Mouse (Mus musculus): ENCODE results near the gene Cuedc2. TPM values are rescaled to one million over a fixed set of nuclear protein-coding genes. Genes with fewer than 3 reads are reported as not detected.

Cuedc2 gene
- polyA plus RNA-seq, 1 experiment from 2014 or later: 198 TPM

GRCm38 (mm10) chr19:46303251-46304215 lies 35.0 kb downstream of the Cuedc2 start:
- no peak for ATAC-seq (ENCODE audit: low FRiP score, low TSS enrichment)
- Histone ChIP-seq H3K27ac (ENCODE audit: low read length) (peak overlapping the region; percentile 92), H3K4me1 (ENCODE audit: insufficient read depth, low read length) (peaks cover 13% of the 10 kb centered on the region), H3K9ac (replicated peaks; ENCODE audit: low read length) (peak overlapping the region; percentile 72), H3K4me3 (ENCODE audit: low read length) (peak overlapping the region; percentile 68), H3K36me3 (ENCODE audit: insufficient read depth, low read length) (no peaks in the 10 kb centered on the region), H3K27me3 (ENCODE audit: insufficient read depth, low read length) (peaks cover 15% of the 10 kb centered on the region), H3K4me2 (replicated peaks; ENCODE audit: low read depth, low read length) (peak overlapping the region; percentile 99), H3K9me3 (ENCODE audit: low read length) (no peaks in the 10 kb centered on the region)
- WGBS: 54% methylated on average over 18 of the region's 18 CpGs

GRCm38 (mm10) chr19:46302551-46302950 lies 36.0 kb downstream of the Cuedc2 start:
- no peak for ATAC-seq (ENCODE audit: low FRiP score, low TSS enrichment)
- no peak overlapping the region for H3K27ac ChIP-seq (ENCODE audit: low read length)
- peaks cover 12% of the 10 kb centered on the region for H3K4me1 ChIP-seq (ENCODE audit: insufficient read depth, low read length)
- no peaks in the 10 kb centered on the region for H3K36me3 ChIP-seq (ENCODE audit: insufficient read depth, low read length)
- no peak overlapping the region for H3K4me3 ChIP-seq (ENCODE audit: low read length)
- H3K27me3 ChIP-seq (ENCODE audit: insufficient read depth, low read length): peaks cover 9% of the 10 kb centered on the region
- no peak overlapping the region for H3K9ac ChIP-seq (replicated peaks; ENCODE audit: low read length)
- WGBS: 94% methylated on average over 4 of the region's 4 CpGs
- H3K4me2 ChIP-seq (replicated peaks; ENCODE audit: low read depth, low read length): no peak overlapping the region
- H3K9me3 ChIP-seq (ENCODE audit: low read length): no peaks in the 10 kb centered on the region

GRCm38 (mm10) chr19:46300294-46301045 lies 38.0 kb downstream of the Cuedc2 start:
- Histone ChIP-seq H3K4me1 (ENCODE audit: insufficient read depth, low read length) (peaks cover 5% of the 10 kb centered on the region), H3K27me3 (ENCODE audit: insufficient read depth, low read length) (peaks cover 9% of the 10 kb centered on the region)

GRCm38 (mm10) chr19:46296938-46297337 lies 41.6 kb downstream of the Cuedc2 start:
- H3K9ac ChIP-seq (replicated peaks; ENCODE audit: low read length): no peak overlapping the region
- H3K4me1 ChIP-seq (ENCODE audit: insufficient read depth, low read length): no peaks in the 10 kb centered on the region
- ATAC-seq (ENCODE audit: low FRiP score, low TSS enrichment): no peak
- 62% methylated on average over 4 of the region's 4 CpGs for WGBS
- H3K4me2 ChIP-seq (replicated peaks; ENCODE audit: low read depth, low read length): no peak overlapping the region
- no peaks in the 10 kb centered on the region for H3K9me3 ChIP-seq (ENCODE audit: low read length)
- no peak overlapping the region for H3K27ac ChIP-seq (ENCODE audit: low read length)
- H3K4me3 ChIP-seq (ENCODE audit: low read length): no peak overlapping the region
- H3K36me3 ChIP-seq (ENCODE audit: insufficient read depth, low read length): no peaks in the 10 kb centered on the region
- peaks cover 9% of the 10 kb centered on the region for H3K27me3 ChIP-seq (ENCODE audit: insufficient read depth, low read length)

More at GRCm38 (mm10) chr19:46300294-46301045, 38.0 kb downstream of the Cuedc2 start:
- Histone ChIP-seq H3K4me2 (replicated peaks; ENCODE audit: low read depth, low read length) (no peak overlapping the region), H3K9ac (replicated peaks; ENCODE audit: low read length) (no peak overlapping the region), H3K27ac (ENCODE audit: low read length) (no peak overlapping the region), H3K4me3 (ENCODE audit: low read length) (no peak overlapping the region), H3K9me3 (ENCODE audit: low read length) (no peaks in the 10 kb centered on the region), H3K36me3 (ENCODE audit: insufficient read depth, low read length) (no peaks in the 10 kb centered on the region)
- 36% methylated on average over 8 of the region's 8 CpGs for WGBS
- no peak for ATAC-seq (ENCODE audit: low FRiP score, low TSS enrichment)

- Histone ChIP-seq H3K4me1 (ENCODE audit: insufficient read depth, low read length) (no peaks in the 10 kb centered on the region), H3K9me3 (ENCODE audit: low read length) (no peaks in the 10 kb centered on the region), H3K27me3 (ENCODE audit: insufficient read depth, low read length) (no peaks in the 10 kb centered on the region), H3K27ac (ENCODE audit: low read length) (no peak overlapping the region), H3K36me3 (ENCODE audit: insufficient read depth, low read length) (peaks cover 10% of the 10 kb centered on the region; the same call in 1 of the 2 replicates), H3K4me2 (replicated peaks; ENCODE audit: low read depth, low read length) (no peak overlapping the region), H3K4me3 (ENCODE audit: low read length) (no peak overlapping the region), H3K9ac (replicated peaks; ENCODE audit: low read length) (no peak overlapping the region)
- 69% methylated on average over 12 of the region's 12 CpGs for WGBS
- no peak for ATAC-seq (ENCODE audit: low FRiP score, low TSS enrichment)
These were observed 47.9 kb downstream of the Cuedc2 start for GRCm38 (mm10) chr19:46290535-46291105.

- Histone ChIP-seq H3K36me3 (ENCODE audit: insufficient read depth, low read length) (peaks cover 35% of the 10 kb centered on the region), H3K4me3 (ENCODE audit: low read length) (no peak overlapping the region), H3K9me3 (ENCODE audit: low read length) (no peaks in the 10 kb centered on the region), H3K4me2 (replicated peaks; ENCODE audit: low read depth, low read length) (no peak overlapping the region), H3K4me1 (ENCODE audit: insufficient read depth, low read length) (no peaks in the 10 kb centered on the region), H3K9ac (replicated peaks; ENCODE audit: low read length) (no peak overlapping the region), H3K27ac (ENCODE audit: low read length) (no peak overlapping the region), H3K27me3 (ENCODE audit: insufficient read depth, low read length) (no peaks in the 10 kb centered on the region)
- 94% methylated on average over 3 of the region's 3 CpGs for WGBS
- ATAC-seq (ENCODE audit: low FRiP score, low TSS enrichment): no peak
These were observed 50.9 kb downstream of the Cuedc2 start for GRCm38 (mm10) chr19:46287566-46287965.

GRCm38 (mm10) chr19:46286926-46287325 lies 51.6 kb downstream of the Cuedc2 start:
- Histone ChIP-seq H3K27ac (ENCODE audit: low read length) (no peak overlapping the region), H3K9ac (replicated peaks; ENCODE audit: low read length) (no peak overlapping the region), H3K36me3 (ENCODE audit: insufficient read depth, low read length) (peaks cover 41% of the 10 kb centered on the region), H3K9me3 (ENCODE audit: low read length) (no peaks in the 10 kb centered on the region), H3K4me2 (replicated peaks; ENCODE audit: low read depth, low read length) (no peak overlapping the region), H3K27me3 (ENCODE audit: insufficient read depth, low read length) (no peaks in the 10 kb centered on the region), H3K4me1 (ENCODE audit: insufficient read depth, low read length) (no peaks in the 10 kb centered on the region), H3K4me3 (ENCODE audit: low read length) (no peak overlapping the region)
- 83% methylated on average over 3 of the region's 3 CpGs for WGBS
- ATAC-seq (ENCODE audit: low FRiP score, low TSS enrichment): no peak

- ATAC-seq (ENCODE audit: low FRiP score, low TSS enrichment): no peak
- WGBS: 86% methylated on average over 6 of the region's 6 CpGs
- H3K4me3 ChIP-seq (ENCODE audit: low read length): no peak overlapping the region
- H3K36me3 ChIP-seq (ENCODE audit: insufficient read depth, low read length): peaks cover 50% of the 10 kb centered on the region
- H3K27ac ChIP-seq (ENCODE audit: low read length): no peak overlapping the region
- H3K9me3 ChIP-seq (ENCODE audit: low read length): no peaks in the 10 kb centered on the region
- no peaks in the 10 kb centered on the region for H3K4me1 ChIP-seq (ENCODE audit: insufficient read depth, low read length)
- no peak overlapping the region for H3K9ac ChIP-seq (replicated peaks; ENCODE audit: low read length)
- no peak overlapping the region for H3K4me2 ChIP-seq (replicated peaks; ENCODE audit: low read depth, low read length)
- H3K27me3 ChIP-seq (ENCODE audit: insufficient read depth, low read length): no peaks in the 10 kb centered on the region
These were observed 52.5 kb downstream of the Cuedc2 start for GRCm38 (mm10) chr19:46286047-46286446.

- Histone ChIP-seq H3K4me2 (replicated peaks; ENCODE audit: low read depth, low read length) (no peak overlapping the region), H3K27ac (ENCODE audit: low read length) (no peak overlapping the region), H3K36me3 (ENCODE audit: insufficient read depth, low read length) (peaks cover 50% of the 10 kb centered on the region), H3K4me1 (ENCODE audit: insufficient read depth, low read length) (no peaks in the 10 kb centered on the region), H3K4me3 (ENCODE audit: low read length) (no peak overlapping the region), H3K27me3 (ENCODE audit: insufficient read depth, low read length) (no peaks in the 10 kb centered on the region), H3K9me3 (ENCODE audit: low read length) (no peaks in the 10 kb centered on the region), H3K9ac (replicated peaks; ENCODE audit: low read length) (no peak overlapping the region)
- 64% methylated on average over 7 of the region's 7 CpGs for WGBS
- no peak for ATAC-seq (ENCODE audit: low FRiP score, low TSS enrichment)
These were observed 52.9 kb downstream of the Cuedc2 start for GRCm38 (mm10) chr19:46285631-46286030.

All from kidney, embryonic 16.5 days (tissue).